Mouse (Mus musculus) stomach, postnatal 0 days (tissue): ENCODE data around the gene Dock8. TPM values are rescaled to one million over a fixed set of nuclear protein-coding genes. Genes with fewer than 3 reads are reported as not detected.

ENCODE experiments used
- ATAC-seq: fragments of 200-750 bp; cut with Nextera tagmentation; 2 replicates; pipeline ENCODE4 v1.8.0; 2017; ENCODE audit not compliant: low FRiP score, low TSS enrichment
- DNase-seq: peaks from one replicate; pipeline ENCODE4 v3.0.0-alpha.2; 2016; ENCODE audit warnings: low spot score
- H3K27ac ChIP-seq: fragments of 300-500 bp; sonication (generic); replicated peaks from 2 replicates; pipeline ENCODE4 v1.5.1; 2014; ENCODE audit warnings: mild to moderate bottlenecking, control low read depth
- H3K27me3 ChIP-seq: fragments of 300-500 bp; sonication (generic); 2 replicates; pipeline ENCODE4 v1.6.1; 2014; ENCODE audit warnings: low read length; ENCODE audit not compliant: control insufficient read depth, insufficient read depth
- H3K36me3 ChIP-seq: fragments of 300-500 bp; sonication (generic); 2 replicates; pipeline ENCODE4 v1.6.1; 2014; ENCODE audit warnings: low read length, mixed read lengths; ENCODE audit not compliant: control insufficient read depth, insufficient read depth
- H3K4me1 ChIP-seq: fragments of 300-500 bp; sonication (generic); replicated peaks from 2 replicates; pipeline ENCODE4 v1.6.1; 2014; ENCODE audit warnings: antibody characterized with exemption; ENCODE audit not compliant: control insufficient read depth, insufficient read depth
- H3K4me2 ChIP-seq: fragments of 300-500 bp; sonication (generic); replicated peaks from 2 replicates; pipeline ENCODE4 v1.6.1; 2014; ENCODE audit warnings: low read depth, mild to moderate bottlenecking, control low read depth, moderate library complexity
- H3K4me3 ChIP-seq: fragments of 300-500 bp; sonication (generic); 2 replicates; pipeline ENCODE4 v1.5.1; 2014; ENCODE audit warnings: low read depth, low read length, control low read depth
- H3K9ac ChIP-seq: fragments of 300-500 bp; sonication (generic); 2 replicates; pipeline ENCODE4 v1.6.1; 2014; ENCODE audit warnings: mild to moderate bottlenecking, low read length, control low read depth, mixed read lengths
- H3K9me3 ChIP-seq: fragments of 300-500 bp; sonication (generic); 2 replicates; pipeline ENCODE4 v1.6.1; 2016; ENCODE audit warnings: low read length; ENCODE audit not compliant: control insufficient read depth
- CTCF ChIP-seq: IDR thresholded peaks from 2 replicates; pipeline ENCODE4 v1.5.1; 2016; ENCODE audit warnings: antibody characterized with exemption, low read depth, mild to moderate bottlenecking, moderate library complexity
- EP300 ChIP-seq: optimal IDR thresholded peaks from 2 replicates; pipeline ENCODE3; 2016; ENCODE audit warnings: antibody characterized with exemption
- WGBS: fragments of 180-500 bp; shearing (Covaris S2); extraction: QIAGEN DNeasy Blood & Tissue Kit; methylation state at CpG from one replicate; pipeline ENCODE4 v1.1.7; 2014; 5-methylcytosine and 5-hydroxymethylcytosine counted together
- polyA plus RNA-seq: library from polyadenylated mRNA; unstranded; fragments of >200 nt; fragmentation: Nextera tagmentation; extraction: Ambion mirVana; gene quantifications from 2 replicates; pipeline ENCODE4 v1.2.1, GENCODE M21; 2015

The Dock8 gene
- polyA plus RNA-seq, 1 experiment from 2014 or later: 3.4 TPM

- Histone ChIP-seq H3K9me3 (no peaks in the 10 kb centered on the region), H3K4me2 (no peak overlapping the region), H3K27me3 (no peaks in the 10 kb centered on the region), H3K4me3 (no peak overlapping the region), H3K27ac (no peak overlapping the region), H3K9ac (no peak overlapping the region), H3K36me3 (no peaks in the 10 kb centered on the region), H3K4me1 (no peaks in the 10 kb centered on the region)
- ATAC-seq (no peak), DNase-seq (no peak)
- TF ChIP-seq EP300 (no peak), CTCF (no peak)
- 53% methylated on average over 2 of the region's 2 CpGs for WGBS
These were observed 117.6 kb downstream of the Dock8 start for GRCm38 (mm10) chr19:25116981-25117380.

DNA sequence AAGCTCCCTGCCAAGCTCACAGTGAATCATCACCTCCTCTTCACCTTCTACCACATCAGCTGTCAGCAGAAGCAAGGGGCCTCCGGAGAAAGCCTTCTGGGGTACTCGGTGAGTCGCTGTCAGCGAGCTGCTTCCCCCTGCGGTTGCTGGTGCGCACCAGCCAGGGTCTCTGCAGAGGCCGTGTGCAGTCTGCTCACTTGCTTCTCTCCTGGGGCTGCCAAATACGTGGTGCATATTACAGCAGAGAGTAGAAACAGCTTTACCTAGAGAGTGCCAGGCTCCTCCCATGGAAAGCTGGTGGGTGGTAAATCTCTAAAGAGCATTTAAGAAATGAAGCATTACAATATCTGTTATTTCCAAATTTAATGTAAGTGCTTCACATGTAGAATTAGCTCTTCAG lies 123.1 kb downstream of the Dock8 start:
- H3K9ac ChIP-seq: no peak overlapping the region

GRCm38 (mm10) chr19:25123031-25123430 lies 123.7 kb downstream of the Dock8 start:
- Histone ChIP-seq H3K4me2 (no peak overlapping the region), H3K27ac (no peak overlapping the region), H3K4me3 (no peak overlapping the region), H3K9me3 (no peaks in the 10 kb centered on the region), H3K27me3 (no peaks in the 10 kb centered on the region), H3K36me3 (no peaks in the 10 kb centered on the region), H3K4me1 (no peaks in the 10 kb centered on the region), H3K9ac (no peak overlapping the region)
- WGBS: 30% methylated on average over 13 of the region's 13 CpGs
- no peak for TF ChIP-seq EP300
- TF ChIP-seq CTCF: no peak
- DNase-seq: no peak
- ATAC-seq: no peak

More for the DNA sequence above, 123.1 kb downstream of the Dock8 start:
- Histone ChIP-seq H3K4me3 (no peak overlapping the region), H3K4me1 (no peaks in the 10 kb centered on the region), H3K27ac (no peak overlapping the region), H3K4me2 (no peak overlapping the region), H3K36me3 (no peaks in the 10 kb centered on the region), H3K9me3 (no peaks in the 10 kb centered on the region), H3K27me3 (no peaks in the 10 kb centered on the region)
- TF ChIP-seq EP300 (no peak), CTCF (no peak)
- 59% methylated on average over 8 of the region's 8 CpGs for WGBS
- no peak for ATAC-seq
- DNase-seq: no peak

DNA sequence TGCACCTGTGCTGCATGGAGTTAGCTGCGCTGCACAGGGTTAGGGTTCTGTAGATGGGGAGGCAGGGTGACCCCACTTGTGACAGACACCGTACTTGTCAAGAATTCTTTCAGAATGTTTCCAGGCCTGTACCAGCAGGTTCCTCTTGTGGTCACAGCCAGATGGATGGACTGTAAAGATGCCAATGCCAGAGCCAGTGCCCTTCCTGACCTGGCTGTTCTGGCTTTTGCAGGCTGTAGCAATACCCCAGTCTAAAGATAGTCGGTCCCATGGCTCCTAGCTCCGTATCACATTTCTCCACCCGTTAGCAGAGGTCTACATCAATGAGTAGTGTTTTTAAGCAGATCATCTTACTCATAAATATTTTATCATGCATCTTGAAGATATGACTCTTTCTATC lies 124.1 kb downstream of the Dock8 start:
- H3K4me2 ChIP-seq: no peak overlapping the region

GRCm38 (mm10) chr19:25132322-25132721 lies 133.0 kb downstream of the Dock8 start:
- Histone ChIP-seq H3K36me3 (no peaks in the 10 kb centered on the region), H3K9me3 (no peaks in the 10 kb centered on the region), H3K27ac (no peak overlapping the region), H3K27me3 (no peaks in the 10 kb centered on the region), H3K4me2 (no peak overlapping the region), H3K9ac (no peak overlapping the region), H3K4me3 (no peak overlapping the region), H3K4me1 (no peaks in the 10 kb centered on the region)
- DNase-seq (no peak), ATAC-seq (no peak)
- TF ChIP-seq EP300 (no peak), CTCF (peak; percentile 76)
- WGBS: 16% methylated on average over 4 of the region's 4 CpGs

More for the DNA sequence above, 124.1 kb downstream of the Dock8 start:
- Histone ChIP-seq H3K9me3 (no peaks in the 10 kb centered on the region), H3K27ac (no peak overlapping the region), H3K27me3 (no peaks in the 10 kb centered on the region), H3K4me3 (no peak overlapping the region), H3K4me1 (no peaks in the 10 kb centered on the region), H3K36me3 (no peaks in the 10 kb centered on the region), H3K9ac (no peak overlapping the region)
- DNase-seq (no peak), ATAC-seq (no peak)
- WGBS: 83% methylated on average over 5 of the region's 5 CpGs
- TF ChIP-seq EP300 (no peak), CTCF (no peak)

DNA sequence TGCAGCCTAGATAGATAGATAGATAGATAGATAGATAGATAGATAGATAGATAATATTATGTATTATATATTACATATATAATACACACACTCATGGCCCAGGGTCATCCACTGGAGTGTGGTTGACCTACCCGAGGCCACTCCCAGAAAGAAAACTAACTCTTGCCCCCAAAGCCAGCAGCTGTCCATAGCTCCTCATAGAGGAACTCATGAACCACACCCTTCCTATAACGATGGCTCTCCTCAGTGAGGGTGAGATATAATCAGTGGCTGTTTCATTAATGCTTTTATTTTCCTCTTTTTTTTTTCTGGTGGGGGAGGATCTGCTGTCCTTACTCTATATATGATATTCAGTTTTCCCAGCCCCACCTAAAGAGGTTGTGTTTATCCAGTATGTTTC lies 134.6 kb downstream of the Dock8 start:
- Histone ChIP-seq H3K4me3 (no peak overlapping the region), H3K36me3 (no peaks in the 10 kb centered on the region), H3K9ac (no peak overlapping the region), H3K27me3 (no peaks in the 10 kb centered on the region), H3K4me1 (no peaks in the 10 kb centered on the region), H3K4me2 (no peak overlapping the region), H3K27ac (no peak overlapping the region), H3K9me3 (no peaks in the 10 kb centered on the region)
- WGBS: 61% methylated on average over 2 of the region's 2 CpGs
- ATAC-seq: no peak
- no peak for DNase-seq
- TF ChIP-seq CTCF: no peak
- TF ChIP-seq EP300: no peak
